Mouse (Mus musculus) CH12.LX (cell line): Measurements from ENCODE around the gene Mis18bp1.

Experiments
- BHLHE40 ChIP-seq: IDR thresholded peaks from 2 replicates; pipeline ENCODE4 v1.6.1; 2011; ENCODE audit warnings: mild to moderate bottlenecking, low read depth, low read length, improper control_type of control experiment
- KAT2A ChIP-seq: IDR thresholded peaks from 2 replicates; pipeline ENCODE4 v1.6.1; 2012; ENCODE audit warnings: low read length, improper control_type of control experiment, inconsistent platforms; ENCODE audit not compliant: insufficient replicate concordance

GRCm38 (mm10) chr12:65194003-65194530, 21.7 kb upstream of the Mis18bp1 start:
- TF ChIP-seq BHLHE40, result peak; percentile 46; the same call in 1 of the 2 replicates
- no peak for TF ChIP-seq KAT2A
